In genomic region chr10:81423476-81424245, GRCm38 (mm10) we compare ENCODE assay signal across 11 mouse cellular contexts. TPM values are rescaled to one million over a fixed set of nuclear protein-coding genes. Genes with fewer than 3 reads are reported as not detected.
DNase-seq lines count a peak whose midpoint lies in the region; ATAC-seq lines count a peak whose summit lies in the region.
"Had no signal": no experiment of that assay in that cellular context is flagged by ENCODE, and none has a peak within 500 bp of the region (broad histone marks: within the 10 kb centered on the region; RNA-seq: fewer than 3 reads in every experiment).

No protein-coding gene starts in this region.

- H3K27ac ChIP-seq in heart, embryonic 15.5 days, result peak overlapping the region; percentile 77
- H3K27ac ChIP-seq in kidney, embryonic 16.5 days (ENCODE audit: low read length), result peak overlapping the region; percentile 89
- H3K27ac ChIP-seq: liver, embryonic 14.5 days had no signal

- peak overlapping the region; percentile 93 for H3K4me2 ChIP-seq in heart, embryonic 15.5 days
- H3K4me2 ChIP-seq in kidney, embryonic 16.5 days (replicated peaks; ENCODE audit: low read depth, low read length), result peak overlapping the region; percentile 95

- 63% methylated on average over 4 of the region's 4 CpGs for WGBS in heart, embryonic 15.5 days
- 62% methylated on average over 4 of the region's 4 CpGs for WGBS in kidney, embryonic 16.5 days

- peak overlapping the region; percentile 37; the same call in 1 of the 2 replicates for H3K9ac ChIP-seq in heart, embryonic 15.5 days
- peak overlapping the region; percentile 89 for H3K9ac ChIP-seq in kidney, embryonic 16.5 days (replicated peaks; ENCODE audit: low read length)
- H3K9ac ChIP-seq: liver, embryonic 14.5 days had no signal

- H3K4me1 ChIP-seq in heart, embryonic 15.5 days (replicated peaks), result peaks cover 61% of the 10 kb centered on the region
- peaks cover 33% of the 10 kb centered on the region for H3K4me1 ChIP-seq in kidney, embryonic 16.5 days (ENCODE audit: insufficient read depth, low read length)

- H3K36me3 ChIP-seq in heart, embryonic 15.5 days, result peaks cover 7% of the 10 kb centered on the region; the same call in 1 of the 2 replicates
- H3K36me3 ChIP-seq in kidney, embryonic 16.5 days (ENCODE audit: insufficient read depth, low read length), result peaks cover 11% of the 10 kb centered on the region; the same call in 1 of the 2 replicates

- no peaks in the 10 kb centered on the region for H3K9me3 ChIP-seq in heart, embryonic 15.5 days (replicated peaks)
- H3K9me3 ChIP-seq in kidney, embryonic 16.5 days (ENCODE audit: low read length), result no peaks in the 10 kb centered on the region

- H3K27me3 ChIP-seq in heart, embryonic 15.5 days, result no peaks in the 10 kb centered on the region
- H3K27me3 ChIP-seq in kidney, embryonic 16.5 days (ENCODE audit: insufficient read depth, low read length), result no peaks in the 10 kb centered on the region

- DNase-seq in frontal cortex, postnatal 14 days (ENCODE audit: low spot score in 2 of 2), result peak; percentile 2 to 4
- DNase-seq in frontal cortex, postnatal 36 days (ENCODE audit: low spot score in 2 of 2), result no peak
- DNase-seq in urinary bladder, adult 2 months (ENCODE audit: low spot score), result peak; percentile 17
- no peak for DNase-seq in urinary bladder, postnatal 10 days (ENCODE audit: low spot score)
- DNase-seq in embryo, embryonic 10 days (ENCODE audit: low spot score), result no peak
- no peak for DNase-seq in T-cell, adult 2 months (ENCODE audit: low spot score)

- ATAC-seq in heart, embryonic 15.5 days (replicated peaks; ENCODE audit: insufficient number of reproducible peaks, insufficient read depth, low FRiP score, low read depth), result no peak
- no peak for ATAC-seq in kidney, embryonic 16.5 days (ENCODE audit: low FRiP score, low TSS enrichment)

- H3K4me3 ChIP-seq in heart, embryonic 15.5 days, result peak overlapping the region; percentile 87; the same call in 1 of the 2 replicates
- H3K4me3 ChIP-seq in kidney, embryonic 16.5 days (ENCODE audit: low read length), result peak overlapping the region; percentile 76

RNA-seq across cellular contexts. Expression of gene Smim24, which starts 30.8 kb away (rescaled TPM):
- 5.0 and 6.9 TPM in 2 replicates for polyA plus RNA-seq in urinary bladder, adult 2 months (2012; rRNA removed)
- polyA plus RNA-seq in heart, embryonic 15.5 days (2015; fragmentation: Nextera tagmentation; extraction: Ambion mirVana), result 3.9 and 4.1 TPM in 2 replicates
- 42.7 and 44.1 TPM in 2 replicates for polyA plus RNA-seq in kidney, embryonic 16.5 days (2015; fragmentation: Nextera tagmentation; extraction: Ambion mirVana)

RNA-seq across cellular contexts. Expression of gene Nfic, which starts 31.8 kb away (rescaled TPM):
- polyA plus RNA-seq in urinary bladder, adult 2 months (2012; rRNA removed), result 28.4 and 67.0 TPM in 2 replicates
- 60.9 and 71.2 TPM in 2 replicates for polyA plus RNA-seq in heart, embryonic 15.5 days (2015; fragmentation: Nextera tagmentation; extraction: Ambion mirVana)
- polyA plus RNA-seq in kidney, embryonic 16.5 days (2015; fragmentation: Nextera tagmentation; extraction: Ambion mirVana), result 87.8 and 92.0 TPM in 2 replicates

RNA-seq across cellular contexts. Expression of gene Gm48552, which starts 34.9 kb away (rescaled TPM):
- polyA plus RNA-seq in urinary bladder, adult 2 months (2012; rRNA removed), result 2.7 and 3.6 TPM in 2 replicates
- polyA plus RNA-seq in heart, embryonic 15.5 days (2015; fragmentation: Nextera tagmentation; extraction: Ambion mirVana), result 0.84 and 0.91 TPM in 2 replicates
- 1.4 and 1.6 TPM in 2 replicates for polyA plus RNA-seq in kidney, embryonic 16.5 days (2015; fragmentation: Nextera tagmentation; extraction: Ambion mirVana)
- polyA plus RNA-seq: embryonic facial prominence, embryonic 11.5 days; testis, adult 2 months had no signal

RNA-seq across cellular contexts. Expression of gene Gm48551, which starts 39.4 kb away (rescaled TPM):
- 3.6 and 3.8 TPM in 2 replicates for polyA plus RNA-seq in urinary bladder, adult 2 months (2012; rRNA removed)
- polyA plus RNA-seq in heart, embryonic 15.5 days (2015; fragmentation: Nextera tagmentation; extraction: Ambion mirVana), result 2.2 and 2.3 TPM in 2 replicates
- 5.0 and 5.2 TPM in 2 replicates for polyA plus RNA-seq in kidney, embryonic 16.5 days (2015; fragmentation: Nextera tagmentation; extraction: Ambion mirVana)

RNA-seq across cellular contexts. Expression of gene Dohh, which starts 39.4 kb away (rescaled TPM):
- 42.9 and 47.4 TPM in 2 replicates for polyA plus RNA-seq in urinary bladder, adult 2 months (2012; rRNA removed)
- polyA plus RNA-seq in heart, embryonic 15.5 days (2015; fragmentation: Nextera tagmentation; extraction: Ambion mirVana), result 65.2 and 79.9 TPM in 2 replicates
- 87.6 and 104 TPM in 2 replicates for polyA plus RNA-seq in kidney, embryonic 16.5 days (2015; fragmentation: Nextera tagmentation; extraction: Ambion mirVana)

Comparison
In these comparisons a context has a peak if more than half of its experiments do, and no peak if none do; other contexts are left out.
1. DNase-seq: peak in frontal cortex, postnatal 14 days (2 of 2) and urinary bladder, adult 2 months (single experiment); none in frontal cortex, postnatal 36 days (0 of 2), urinary bladder, postnatal 10 days (single experiment), embryo, embryonic 10 days (single experiment) and T-cell, adult 2 months (single experiment).